Mouse (Mus musculus): Measurements from ENCODE around the gene Fbxo44. TPM values are rescaled to one million over a fixed set of nuclear protein-coding genes. Genes with fewer than 3 reads are reported as not detected.

Fbxo44 gene
- 4.6 and 4.8 TPM in 2 replicates for polyA plus RNA-seq (2012)

DNA sequence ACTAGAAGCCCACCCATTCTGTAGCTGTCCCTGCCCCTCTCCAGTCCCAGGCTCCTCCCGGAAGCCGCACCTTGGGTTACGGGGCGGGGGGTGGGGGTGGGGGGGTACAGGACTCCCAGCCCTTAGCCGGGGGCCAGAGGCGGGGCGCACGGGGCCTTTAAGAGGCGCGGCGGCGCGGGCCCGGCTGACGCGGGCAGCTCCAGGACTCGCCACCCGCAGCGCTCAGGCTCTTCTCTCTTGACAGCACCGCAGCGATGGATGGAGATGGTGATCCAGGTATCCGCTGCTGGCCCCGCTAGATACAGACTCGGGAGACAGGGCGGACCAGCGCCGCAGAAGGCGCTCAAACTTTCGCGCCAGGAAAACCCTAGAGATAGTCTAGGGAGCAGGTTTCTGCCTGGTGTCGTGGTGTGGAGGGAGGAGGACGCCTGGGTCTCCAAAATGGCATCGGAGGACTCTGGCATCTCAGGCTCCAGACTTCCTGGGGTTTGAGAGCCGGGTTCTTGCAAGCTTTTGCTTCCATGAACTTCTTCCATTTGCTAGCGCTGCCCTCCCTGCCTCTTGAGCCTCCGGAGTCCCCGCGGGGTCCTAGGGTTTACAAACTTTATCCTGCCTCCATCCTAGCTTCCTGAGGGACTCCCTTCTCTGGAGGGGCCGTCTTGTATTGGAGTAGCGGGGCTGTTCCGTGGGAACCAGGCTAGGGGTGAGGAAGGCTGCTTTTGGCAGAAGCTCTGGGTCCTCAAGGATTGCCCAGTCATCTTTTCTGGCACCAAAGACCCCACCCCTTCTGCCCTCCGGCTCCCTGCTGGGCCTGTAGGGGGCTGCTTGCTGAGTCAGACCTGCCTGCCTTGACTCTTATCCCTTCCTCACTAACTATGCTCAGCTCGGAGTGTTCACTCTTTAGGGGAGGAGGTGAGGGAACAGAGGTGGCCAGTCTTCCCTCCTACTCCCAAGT lies at the start of gene Fbxo44, which contains the start of gene Fbxo2:
Gene Fbxo44, minus strand, starts transcription at position 47 of the 955 bp plus-strand sequence.
Gene Fbxo2, plus strand, starts transcription at position 186 of the 955 bp plus-strand sequence.
- TF ChIP-seq GATA1 (IDR thresholded peaks at IDR 0.05; ENCODE audit: low read length), result no peak

DNA sequence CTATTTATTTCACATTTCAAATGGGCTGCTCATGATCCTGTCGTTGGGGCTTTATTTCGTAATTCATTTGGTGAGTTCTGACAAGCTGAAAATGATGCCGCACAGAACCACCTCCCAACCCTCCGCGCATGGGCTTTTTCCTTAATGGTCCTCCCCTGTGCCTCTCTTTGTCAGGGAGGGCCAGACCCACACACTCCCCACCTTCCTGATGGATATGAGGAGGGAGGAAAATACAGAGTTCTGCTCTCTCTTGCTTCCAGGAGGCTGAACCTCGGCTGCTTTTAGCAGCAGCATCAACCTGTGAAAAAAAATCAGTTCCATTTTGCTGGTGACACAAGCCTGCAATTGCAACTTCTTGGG lies 44.6 kb upstream of the Fbxo44 start:
- no peak for TF ChIP-seq GATA1 (IDR thresholded peaks at IDR 0.05; ENCODE audit: low read length)

DNA sequence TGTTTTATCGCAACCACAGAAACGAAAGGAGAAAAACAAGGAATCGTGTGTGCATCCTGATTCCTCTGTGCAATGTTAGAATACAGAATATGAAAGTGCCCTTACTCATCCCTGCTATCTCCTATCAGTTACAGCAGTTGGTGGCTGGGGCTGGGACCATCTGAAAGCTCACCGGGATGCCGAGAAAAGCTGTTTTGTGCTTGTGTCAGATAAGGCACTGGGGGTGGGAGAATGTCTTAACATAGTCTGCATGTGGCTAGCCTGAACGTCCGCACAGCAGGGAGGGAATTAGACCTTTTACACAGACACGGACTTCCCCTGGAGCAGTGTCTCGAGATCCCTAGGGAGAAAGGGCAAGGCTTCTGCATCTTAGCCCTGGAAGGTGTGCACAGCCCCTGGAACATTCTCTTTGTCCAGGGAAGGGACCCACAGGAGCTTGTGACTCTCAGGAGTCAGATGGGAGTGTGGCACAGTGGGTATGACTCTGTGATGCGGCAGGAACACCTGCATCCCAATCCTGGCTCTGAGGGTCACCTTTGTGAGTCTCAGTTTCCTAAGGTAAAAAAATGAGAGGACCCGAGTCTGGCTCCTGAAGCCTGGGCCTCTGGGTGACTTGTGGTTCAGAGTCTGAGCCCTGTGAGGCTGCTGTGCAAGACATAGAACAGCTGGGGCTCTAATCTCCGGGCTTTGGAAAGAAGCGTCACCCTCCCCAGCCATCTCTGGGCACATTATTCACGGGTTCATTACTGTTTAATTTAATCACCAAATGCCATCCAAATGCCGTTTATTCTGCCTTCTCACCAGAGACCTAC lies 44.0 kb upstream of the Fbxo44 start:
- TF ChIP-seq GATA1 (IDR thresholded peaks at IDR 0.05; ENCODE audit: low read length), result no peak

DNA sequence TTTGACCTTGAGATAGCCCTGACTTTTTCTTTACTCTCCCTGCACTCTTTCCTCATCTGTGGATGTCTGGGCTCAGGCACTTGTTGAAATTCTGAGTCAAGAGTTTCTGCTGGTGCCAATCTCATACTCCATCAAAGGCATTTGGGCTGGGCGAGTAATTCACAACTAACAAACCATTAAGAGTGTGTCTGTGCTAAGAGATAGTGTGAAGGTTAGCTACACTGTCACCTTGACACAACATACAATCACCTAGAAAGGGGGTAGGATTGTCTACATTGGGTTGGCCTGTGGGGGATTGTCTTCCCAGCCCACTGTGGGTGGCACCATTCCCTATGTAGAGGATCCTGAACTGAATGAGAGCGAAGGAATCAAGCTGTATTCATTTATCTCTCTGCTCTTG lies 43.3 kb upstream of the Fbxo44 start:
- no peak for TF ChIP-seq GATA1 (IDR thresholded peaks at IDR 0.05; ENCODE audit: low read length)

DNA sequence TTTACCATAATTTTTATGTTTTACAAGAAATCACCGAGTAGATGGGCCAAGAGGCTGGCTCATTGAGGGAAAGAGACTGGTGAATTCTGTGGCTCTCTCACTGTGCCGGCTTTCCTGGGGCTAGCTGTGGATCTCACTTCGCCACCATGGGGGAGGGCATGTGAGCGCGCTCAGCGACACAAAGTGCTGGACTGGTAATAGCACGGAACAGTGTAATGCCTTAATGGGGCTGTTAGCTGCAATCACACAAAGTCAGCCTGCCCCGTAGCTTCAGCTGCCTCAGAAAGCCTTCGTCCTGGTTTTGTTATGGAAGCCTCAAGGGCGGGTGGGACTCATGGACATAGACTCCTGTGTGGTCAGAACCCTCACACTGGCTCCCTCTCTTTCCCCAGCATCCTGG lies 38.4 kb upstream of the Fbxo44 start:
- no peak for TF ChIP-seq GATA1 (IDR thresholded peaks at IDR 0.05; ENCODE audit: low read length)

DNA sequence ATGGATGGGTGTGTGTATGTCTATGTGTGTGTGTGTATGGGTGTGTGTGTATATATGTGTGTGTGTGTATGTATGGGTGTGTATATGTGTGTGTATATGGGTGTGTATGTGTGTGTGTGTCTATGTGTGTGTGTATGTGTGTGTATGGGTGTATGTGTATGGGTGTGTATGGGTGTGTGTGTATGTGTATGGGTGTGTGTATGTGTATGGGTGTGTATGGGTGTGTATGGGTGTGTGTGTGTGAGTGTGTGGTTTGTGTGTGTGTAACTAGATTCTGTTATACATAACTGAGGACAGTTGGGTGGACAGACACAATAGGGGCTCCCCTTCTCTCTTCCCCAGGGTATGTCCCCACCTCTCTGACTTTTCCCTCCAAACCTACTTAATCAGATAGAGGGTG lies 34.1 kb upstream of the Fbxo44 start:
- TF ChIP-seq GATA1 (IDR thresholded peaks at IDR 0.05; ENCODE audit: low read length), result no peak

DNA sequence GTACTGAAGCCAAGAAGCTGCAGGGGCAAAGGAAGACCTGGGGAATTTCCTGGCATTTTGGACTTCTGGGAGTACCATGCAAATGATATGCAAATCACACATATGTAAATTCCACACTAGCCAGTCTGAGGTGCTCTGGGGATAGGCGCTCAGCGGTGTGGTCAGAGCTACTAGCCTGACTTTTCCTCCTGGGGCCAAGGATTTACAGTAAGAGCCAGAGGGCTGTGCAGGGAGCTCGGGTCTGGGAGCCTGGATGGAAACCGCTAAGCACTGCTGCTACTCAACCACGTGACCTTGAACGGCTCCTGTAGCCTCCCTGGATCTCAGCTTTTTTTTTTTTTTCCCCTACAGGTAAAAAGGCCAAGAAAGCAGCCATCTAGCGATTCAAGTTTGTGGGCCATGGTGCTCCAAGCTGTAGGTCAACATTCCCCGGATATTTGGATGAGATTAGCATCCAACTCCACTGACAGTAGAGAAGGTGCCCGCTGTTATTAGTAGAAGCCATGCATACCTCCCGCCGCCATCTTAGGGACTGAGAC lies 32.5 kb upstream of the Fbxo44 start:
- no peak for TF ChIP-seq GATA1 (IDR thresholded peaks at IDR 0.05; ENCODE audit: low read length)

DNA sequence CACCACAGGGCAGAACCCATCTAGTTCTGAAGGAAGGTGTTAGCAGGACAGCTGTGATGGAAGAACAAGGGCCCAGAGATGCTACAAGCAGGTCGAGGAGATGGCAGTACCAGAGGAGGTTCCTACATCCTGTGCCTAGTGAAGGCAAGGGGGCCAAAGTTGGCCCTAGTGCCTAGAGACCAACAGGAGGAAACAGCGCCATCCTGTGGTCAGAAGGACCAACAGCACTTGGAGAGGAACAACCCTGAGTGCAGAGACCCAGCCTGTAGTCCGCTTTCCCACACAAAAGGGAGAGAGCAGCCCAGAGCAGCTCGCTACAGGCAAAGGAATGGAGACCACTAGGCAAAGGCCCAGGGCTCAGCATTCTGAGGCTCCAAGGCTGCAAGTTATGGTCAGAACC lies 25.5 kb upstream of the Fbxo44 start:
- no peak for TF ChIP-seq GATA1 (IDR thresholded peaks at IDR 0.05; ENCODE audit: low read length)

DNA sequence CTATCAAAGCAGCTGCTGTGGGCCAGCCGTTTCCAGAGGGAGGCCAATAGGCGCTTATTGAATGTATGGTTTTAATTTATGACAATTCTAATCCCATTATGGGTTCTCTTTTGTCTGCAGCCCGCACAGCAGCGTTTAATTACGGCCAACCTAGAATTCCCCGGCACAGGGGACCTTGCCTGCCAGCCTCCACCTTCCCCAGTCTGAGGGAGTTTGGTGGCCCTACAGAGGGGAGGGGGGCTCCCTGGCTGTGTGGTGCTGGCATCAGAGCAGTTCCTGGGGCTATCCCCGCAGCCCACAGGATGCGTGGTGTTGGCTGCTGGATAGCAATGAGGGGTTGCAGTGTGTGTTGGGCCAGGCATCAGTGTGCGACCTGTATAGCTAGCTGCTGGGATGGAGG lies 24.3 kb upstream of the Fbxo44 start:
- no peak for TF ChIP-seq GATA1 (IDR thresholded peaks at IDR 0.05; ENCODE audit: low read length)

DNA sequence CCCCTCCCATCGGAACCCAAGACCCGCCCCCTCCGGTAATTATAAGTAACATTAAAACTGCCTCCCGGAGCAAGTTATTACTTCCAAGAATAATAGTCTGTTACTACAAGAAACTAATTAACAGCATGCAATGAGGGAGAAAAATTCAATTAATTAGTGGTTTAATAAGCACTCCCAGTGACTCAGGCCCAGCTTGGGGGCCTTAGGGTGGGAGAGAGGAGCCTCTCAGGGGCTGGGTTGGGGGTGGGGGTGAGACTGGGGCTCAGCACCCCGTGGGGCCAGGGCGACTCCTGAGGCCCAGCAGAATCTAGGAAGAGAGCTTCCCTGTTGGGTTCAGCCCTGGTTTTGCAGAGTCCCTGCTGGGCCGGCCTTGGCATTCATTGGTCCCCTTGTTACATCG lies 22.1 kb upstream of the Fbxo44 start:
- no peak for TF ChIP-seq GATA1 (IDR thresholded peaks at IDR 0.05; ENCODE audit: low read length)

DNA sequence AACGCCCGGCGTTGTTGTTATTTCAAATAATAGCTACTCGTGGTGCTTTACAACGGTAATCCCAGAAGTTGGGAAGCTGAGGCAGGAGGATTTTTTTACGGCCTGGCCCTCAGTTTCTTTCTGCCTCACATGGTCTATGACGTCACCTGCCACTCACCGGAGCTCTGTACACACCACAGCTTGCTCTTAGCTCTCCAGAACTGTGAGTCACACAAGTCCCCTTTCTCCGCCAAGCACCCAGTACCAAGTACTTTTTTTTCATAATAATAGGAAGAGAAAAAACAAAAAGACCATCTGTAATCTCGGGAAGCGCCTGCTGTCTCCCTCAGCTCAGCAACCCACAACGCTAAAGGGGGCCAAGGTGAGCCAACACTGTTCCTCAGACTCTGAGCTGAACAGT lies 21.2 kb upstream of the Fbxo44 start:
- TF ChIP-seq GATA1 (IDR thresholded peaks at IDR 0.05; ENCODE audit: low read length), result no peak

DNA sequence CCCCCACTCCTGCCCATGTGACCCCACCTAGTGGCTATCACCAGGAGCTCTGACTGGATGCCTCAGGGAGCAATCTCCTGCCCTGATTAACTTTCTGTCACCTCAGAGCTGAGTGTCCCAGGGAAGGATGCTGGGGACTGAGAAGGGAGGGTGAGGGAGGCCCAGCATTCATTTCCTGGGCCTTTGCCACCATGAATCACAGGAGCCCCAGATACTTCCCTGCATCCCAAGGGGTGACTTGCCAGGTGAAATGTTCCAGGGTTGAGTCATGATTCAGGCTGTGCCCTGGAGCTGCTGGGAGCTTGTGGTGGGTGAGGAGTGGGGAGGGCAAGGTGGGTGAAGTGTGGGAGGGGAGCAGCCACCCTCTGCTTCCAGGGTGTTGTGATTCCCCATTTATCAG lies 17.4 kb upstream of the Fbxo44 start:
- no peak for TF ChIP-seq GATA1 (IDR thresholded peaks at IDR 0.05; ENCODE audit: low read length)

DNA sequence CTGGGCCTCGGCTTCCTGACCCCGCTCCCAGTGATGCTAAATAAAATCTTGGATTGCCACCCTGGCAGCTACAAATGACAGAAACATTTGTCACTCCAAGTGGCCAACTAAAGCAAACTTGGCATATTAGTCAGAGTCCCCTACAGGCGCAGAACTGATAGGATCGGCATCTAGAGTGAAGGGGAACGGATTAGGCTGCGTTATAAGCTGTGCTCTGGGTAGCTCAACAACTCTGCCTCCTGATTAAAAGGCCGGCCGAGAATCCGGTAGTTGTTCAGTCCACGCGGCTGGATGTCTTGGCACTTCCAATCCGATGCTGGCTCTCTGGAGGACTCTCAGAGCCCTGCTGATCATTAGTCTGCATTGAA lies 14.2 kb upstream of the Fbxo44 start:
- no peak for TF ChIP-seq GATA1 (IDR thresholded peaks at IDR 0.05; ENCODE audit: low read length)

DNA sequence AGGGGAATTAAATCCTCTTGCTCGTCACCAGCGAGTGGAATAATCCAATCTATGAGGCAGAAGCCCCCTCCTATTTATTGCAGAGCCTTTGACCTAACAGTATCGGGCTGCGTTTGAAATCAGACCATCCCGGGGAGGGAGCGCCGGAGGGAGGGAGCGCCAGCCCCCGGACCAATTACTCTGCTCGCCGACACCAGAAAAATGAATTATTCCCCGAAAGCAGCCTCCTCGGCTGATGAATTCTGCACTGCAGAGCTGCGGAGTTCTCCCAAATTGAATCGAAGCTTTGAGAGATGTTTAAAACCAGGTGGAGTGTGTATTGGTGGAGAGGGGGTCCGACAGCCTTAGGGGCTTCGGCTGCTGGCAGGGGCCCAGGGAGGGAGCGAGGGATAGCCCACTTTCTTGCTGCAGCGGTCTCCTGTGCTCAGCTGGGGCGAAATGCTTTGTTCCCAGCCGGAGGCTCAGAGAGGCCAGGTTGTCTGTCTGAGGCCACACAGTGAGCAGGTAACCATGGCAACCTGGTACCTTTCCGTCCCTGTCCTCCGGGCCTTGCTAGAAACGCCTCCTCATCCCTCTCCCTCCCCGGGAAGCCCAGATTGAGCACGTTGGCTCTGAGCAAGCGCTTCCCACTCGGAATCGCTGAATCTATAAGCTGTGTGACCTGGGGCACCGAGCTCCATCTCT lies 13.7 kb upstream of the Fbxo44 start:
- TF ChIP-seq GATA1 (IDR thresholded peaks at IDR 0.05; ENCODE audit: low read length), result no peak

DNA sequence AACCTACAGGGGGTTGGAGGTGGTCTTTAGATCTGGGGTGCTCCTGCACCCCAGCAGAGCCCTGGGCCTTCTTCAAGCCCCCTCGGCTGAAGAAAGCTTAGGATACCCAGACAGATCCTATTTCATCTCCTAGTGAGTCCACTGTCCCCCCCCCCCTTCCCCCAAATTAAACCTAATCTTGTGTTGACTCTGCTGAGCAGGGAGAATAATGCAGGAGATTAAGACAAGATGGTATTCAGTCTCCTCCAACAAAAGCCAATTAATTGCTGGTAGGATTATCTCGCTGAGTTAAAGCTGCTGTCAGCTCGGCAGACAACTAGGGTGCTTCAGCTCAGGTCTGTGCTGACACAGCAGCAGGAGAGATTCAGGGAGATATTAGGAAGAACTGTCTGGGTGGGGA lies 11.0 kb upstream of the Fbxo44 start:
- no peak for TF ChIP-seq GATA1 (IDR thresholded peaks at IDR 0.05; ENCODE audit: low read length)

DNA sequence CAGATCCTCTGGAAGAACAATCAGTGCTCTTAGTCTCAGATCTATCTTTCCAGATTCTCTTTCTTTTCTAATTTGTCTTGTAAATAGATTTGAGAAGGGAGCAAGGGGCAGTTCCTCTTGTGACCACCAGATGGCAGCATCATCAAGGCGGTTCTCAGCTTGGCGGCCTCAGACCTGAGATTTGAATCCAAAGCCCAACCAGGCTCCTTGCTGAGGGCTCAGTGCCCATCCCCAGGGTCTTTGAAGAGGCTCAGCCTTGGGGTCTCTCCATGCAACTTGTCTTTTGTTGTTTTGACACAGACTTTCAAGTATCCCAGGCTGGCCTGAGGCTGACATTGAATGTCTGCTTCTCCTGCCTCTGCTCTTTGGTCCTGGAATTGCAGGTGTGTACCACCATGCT lies 10.6 kb upstream of the Fbxo44 start:
- no peak for TF ChIP-seq GATA1 (IDR thresholded peaks at IDR 0.05; ENCODE audit: low read length)
